Mouse (Mus musculus): ENCODE measurements around the gene Pde4c.

Pde4c gene

DNA sequence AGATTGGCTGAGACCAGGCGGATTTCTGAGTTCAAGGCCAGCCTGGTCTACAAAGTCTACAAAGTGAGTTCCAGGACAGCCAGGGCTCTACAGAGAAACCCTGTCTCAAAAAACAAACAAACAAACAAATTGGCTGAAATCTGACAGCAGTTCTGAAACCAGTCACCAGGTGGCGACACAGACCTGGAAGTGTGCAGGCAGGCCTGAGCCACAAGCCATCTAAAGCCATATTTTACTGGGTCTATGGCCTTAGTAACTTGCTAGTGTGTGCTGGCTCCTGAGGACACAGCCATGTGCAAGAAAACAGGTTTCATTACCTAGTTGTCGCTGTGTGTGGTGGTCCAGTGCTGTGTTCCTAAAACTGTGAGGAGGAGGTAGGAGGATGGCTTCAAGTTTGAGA, 2.8 kb upstream of the Pde4c start:
- peak; percentile 85 to 88 for DNase-seq (ENCODE audit: low spot score in 2 of 2)

DNA sequence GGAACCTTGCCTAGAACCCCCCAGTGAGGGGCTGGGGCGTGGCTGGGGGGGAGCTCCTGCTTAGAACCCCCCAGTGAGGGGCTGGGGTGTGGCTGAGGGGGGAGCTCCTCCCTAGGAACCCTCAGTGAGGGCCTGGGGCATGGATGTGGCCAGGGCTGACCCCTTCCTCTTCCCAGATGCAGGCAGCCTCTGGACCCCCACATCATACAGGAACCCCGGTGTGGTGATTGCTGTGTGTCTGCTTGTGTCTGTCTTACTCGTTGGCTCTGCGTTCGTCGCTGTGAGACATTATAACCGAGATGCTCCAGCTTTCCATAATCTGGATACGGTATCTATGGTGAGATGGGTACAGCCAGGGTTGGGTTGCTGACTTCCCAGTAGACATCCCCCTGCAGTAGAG, 1.9 kb upstream of the Pde4c start:
- DNase-seq (ENCODE audit: low spot score in 2 of 2): no peak

DNA sequence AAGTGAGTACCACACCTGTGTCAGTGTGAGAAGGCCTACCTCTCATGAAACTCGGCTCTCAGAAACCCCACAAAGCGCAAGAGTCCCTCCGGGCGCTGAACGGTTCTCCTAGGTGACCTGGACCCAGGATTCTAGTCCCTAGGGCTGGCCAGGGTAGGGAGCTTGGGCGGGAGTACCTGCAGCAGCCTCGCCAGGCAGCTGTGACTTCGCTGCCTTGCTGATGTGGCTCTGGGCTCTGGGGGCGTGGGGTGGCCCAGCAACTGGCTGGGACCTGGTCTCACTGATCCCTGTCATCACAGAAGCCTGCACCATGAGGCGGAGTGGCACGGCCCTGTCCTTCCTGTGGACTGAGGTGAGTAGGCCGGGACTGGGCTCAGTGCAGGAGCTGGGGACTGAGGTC, 696 bp downstream of the Pde4c start:
- DNase-seq (ENCODE audit: low spot score in 2 of 2): no peak

DNA sequence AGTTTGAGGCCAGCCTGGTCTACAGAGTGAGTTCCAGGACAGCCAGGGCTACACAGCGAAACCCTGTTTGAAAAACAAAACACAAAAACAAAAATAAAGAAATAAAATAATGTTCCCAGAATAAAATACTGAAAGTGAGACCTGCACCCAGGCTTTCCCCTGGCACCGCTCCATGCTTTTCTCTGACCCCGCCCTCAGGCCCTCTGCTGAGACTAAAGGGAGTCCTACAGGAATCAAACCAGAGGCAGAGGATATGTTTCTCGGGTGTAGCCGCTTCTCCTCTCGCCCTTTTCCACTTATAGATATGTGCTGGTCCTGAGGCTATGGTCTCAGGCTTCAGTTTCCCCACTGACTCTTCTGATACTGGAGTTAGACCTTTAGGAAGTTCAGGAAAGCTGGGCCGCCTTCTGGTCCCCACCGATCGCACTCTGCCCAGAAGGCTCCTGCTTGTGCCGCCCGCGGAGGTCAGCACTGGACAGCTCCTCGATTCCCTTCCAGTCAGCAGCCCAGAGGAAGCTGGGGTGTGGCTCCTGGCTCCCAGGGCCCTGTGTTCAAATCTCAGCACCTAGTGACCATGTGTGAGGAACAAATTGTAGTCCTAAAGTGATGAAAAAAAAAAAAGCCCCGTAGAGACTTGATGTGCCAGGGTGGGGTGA, 2.4 kb downstream of the Pde4c start:
- no peak for DNase-seq (ENCODE audit: low spot score in 2 of 2)

DNA sequence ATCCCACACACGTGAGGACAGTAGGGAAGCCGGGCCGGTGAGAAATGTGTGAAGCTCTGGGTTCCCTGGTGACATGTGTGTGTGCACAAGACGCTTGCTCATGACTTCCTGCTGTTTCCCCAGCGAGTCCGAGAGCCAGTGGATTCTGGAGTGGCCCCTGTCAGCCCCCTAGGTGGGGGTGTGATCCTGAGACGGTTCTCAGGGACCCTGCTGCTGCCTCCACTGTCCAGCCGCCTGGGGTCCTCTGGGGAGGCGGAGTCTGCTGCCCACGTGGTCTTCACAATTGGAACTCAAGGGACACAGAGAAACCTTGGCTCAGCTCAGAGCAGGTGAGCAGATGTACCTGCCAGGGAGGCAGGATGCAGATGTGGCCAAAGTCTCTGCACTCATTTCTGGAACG, 3.2 kb downstream of the Pde4c start:
- no peak for DNase-seq (ENCODE audit: low spot score in 2 of 2)

DNA sequence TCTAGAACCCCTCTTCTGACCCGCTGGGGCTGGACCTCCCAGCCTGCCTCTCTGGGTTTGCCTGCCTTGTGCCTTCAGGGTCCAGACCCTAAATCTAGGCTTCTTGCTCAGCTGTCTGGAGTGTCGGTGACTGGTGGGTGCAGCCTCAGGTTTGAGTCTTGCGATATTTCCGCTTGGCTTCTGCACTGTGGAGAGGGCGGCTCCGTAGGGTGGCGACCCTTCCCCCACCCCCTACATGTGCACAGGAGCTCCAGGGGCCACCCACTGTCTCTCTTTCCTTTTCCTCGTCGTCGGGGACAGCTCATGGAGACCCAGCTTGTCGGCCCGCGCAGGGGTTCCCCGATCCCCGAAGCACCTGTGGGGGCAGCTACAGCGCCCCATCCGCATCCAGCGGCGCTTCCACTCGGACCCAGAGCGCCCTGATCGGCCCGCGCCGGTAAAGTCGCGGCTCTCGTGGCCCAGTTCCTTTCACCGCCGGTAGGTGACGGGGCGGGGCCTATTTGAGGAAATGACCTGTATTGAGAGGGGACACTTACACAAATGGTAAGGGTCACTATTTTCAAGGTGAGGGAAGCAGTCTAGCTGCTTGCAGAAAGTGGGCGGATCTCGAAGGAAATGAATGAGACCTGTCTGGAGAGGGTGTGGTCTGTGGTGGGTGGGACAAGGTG, 6.4 kb downstream of the Pde4c start:
- no peak for DNase-seq (ENCODE audit: low spot score in 2 of 2)

DNA sequence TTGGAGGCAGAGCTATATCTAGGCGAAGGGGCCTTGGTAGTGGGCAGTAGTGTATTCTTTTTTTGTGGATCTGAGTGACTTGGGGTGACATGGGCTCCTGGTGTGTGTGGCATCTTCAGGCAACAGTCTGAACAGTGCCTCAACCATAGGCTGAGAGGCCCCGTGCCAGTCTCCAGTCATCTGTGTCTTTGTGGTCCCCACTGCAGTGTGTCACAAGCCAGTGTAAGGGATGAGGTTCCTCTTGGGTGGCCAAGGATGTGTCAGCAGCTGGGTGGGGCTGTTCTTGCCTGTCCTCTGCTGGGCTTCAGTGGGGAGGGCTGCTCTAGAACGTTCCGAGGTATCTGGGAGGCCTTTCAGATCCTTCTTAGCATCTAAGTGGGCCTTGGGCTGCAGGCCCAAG, 7.4 kb downstream of the Pde4c start:
- DNase-seq (ENCODE audit: low spot score in 2 of 2): no peak

DNA sequence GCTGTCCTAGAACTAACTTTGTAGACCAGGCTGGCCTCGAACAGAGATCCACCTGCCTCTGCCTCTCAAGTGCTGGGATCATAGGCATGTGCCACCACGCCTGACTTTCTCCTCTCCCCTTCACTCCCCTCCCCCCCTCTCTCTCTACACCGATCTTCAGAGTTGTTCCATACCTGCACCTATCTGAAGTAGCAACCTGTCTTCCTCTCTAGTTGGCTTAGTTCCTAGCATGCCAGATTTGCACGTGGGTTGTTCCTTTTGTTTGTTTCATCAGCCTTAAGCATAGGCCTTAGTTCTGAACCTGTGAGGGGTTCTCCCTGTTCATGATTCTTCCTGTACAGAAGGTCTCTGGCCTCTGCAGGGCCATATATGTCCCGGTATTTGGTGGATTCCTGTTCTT, 14.2 kb downstream of the Pde4c start:
- no peak for DNase-seq (ENCODE audit: low spot score in 2 of 2)

DNA sequence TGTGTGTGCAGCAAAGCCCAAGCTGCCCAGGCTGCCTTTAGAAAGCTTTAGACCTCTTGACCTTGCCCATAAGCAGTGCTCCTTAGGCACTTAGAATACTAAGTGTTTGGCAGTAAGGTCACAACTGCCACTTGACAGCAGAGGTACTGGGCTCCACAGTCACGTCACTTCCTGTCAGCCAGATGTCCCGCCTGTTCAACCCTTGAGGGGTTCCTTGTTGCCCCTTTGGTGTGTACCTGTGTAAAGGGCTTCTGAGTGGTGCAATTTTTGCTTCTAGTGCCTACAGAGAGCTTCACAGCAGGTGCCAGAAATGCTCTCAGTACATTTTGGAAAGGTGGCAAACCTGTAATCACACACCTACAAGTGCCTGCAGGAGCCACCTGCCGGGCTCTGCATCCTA, 14.7 kb downstream of the Pde4c start:
- no peak for DNase-seq (ENCODE audit: low spot score in 2 of 2)

DNA sequence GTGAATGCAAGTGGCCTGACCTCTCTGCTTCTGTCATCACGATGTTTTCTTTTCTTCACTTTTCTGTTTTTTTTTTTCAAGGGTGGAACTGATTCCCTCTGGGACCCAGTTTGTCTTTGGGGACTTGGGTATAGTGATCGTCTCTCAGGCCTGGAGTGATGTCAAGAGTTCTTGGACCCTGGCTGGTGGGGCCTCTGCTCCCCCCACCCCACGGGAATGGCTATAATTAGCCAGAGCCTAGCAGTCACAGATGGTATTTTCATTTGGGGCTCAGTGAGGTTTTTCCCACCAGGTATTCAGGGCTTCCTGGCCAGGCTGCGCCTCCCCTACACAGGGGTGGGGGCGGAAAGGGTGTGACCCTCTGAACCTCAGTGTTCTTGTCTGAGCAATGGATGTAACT, 18.1 kb downstream of the Pde4c start:
- no peak for DNase-seq (ENCODE audit: low spot score in 2 of 2)

DNA sequence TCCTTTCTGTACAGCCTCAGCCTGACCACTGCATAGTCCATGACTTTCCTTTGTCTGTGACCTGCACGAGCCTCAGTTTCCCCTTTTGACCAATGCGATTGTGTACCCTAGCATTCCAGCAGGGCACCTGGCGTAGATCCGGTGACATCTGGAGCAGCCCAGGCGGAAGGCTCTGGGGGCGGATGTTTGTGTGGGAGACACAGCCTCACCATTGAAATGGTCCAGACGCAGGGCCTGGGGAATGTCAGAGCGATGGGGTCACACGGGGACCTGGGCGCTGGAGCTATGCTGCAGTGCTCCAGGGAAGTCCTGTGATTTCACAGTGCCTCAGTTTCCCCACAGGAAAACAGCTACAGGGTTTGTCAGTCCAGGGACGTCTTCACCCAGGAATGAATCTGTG, 18.7 kb downstream of the Pde4c start:
- no peak for DNase-seq (ENCODE audit: low spot score in 2 of 2)

DNA sequence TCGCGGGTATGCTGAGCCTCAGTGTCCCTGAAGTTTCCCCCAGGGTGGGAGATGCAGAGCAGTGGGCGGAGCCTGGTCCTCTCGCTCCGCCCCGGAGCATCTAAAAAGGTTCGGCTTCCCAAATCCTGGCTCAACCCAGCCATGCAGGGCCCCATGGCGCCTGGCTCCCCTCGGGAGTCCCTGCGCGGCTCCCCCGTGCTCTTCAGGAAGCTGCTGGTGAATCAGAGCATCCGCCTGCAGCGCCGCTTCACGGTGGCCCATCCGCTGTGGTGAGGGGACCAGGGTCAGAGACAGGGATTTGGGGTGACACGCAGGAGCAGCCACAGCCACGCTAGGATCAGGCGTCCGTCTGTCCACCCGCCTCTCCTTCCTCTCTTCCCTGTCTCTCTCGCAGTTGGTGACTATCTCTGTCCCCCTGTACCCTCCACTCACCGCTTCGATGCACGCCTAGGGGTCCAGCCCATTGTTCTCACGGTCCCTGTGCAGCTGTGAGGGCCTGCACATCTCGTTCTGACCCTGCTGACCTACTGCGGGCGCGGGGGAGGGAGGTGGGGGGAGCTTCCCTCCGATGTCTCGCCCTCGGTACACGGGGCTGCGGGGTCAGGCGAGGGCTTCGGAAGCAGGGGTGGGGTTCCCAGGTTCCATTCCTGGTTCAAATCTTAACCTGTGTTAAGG, 19.6 kb downstream of the Pde4c start:
- no peak for DNase-seq (ENCODE audit: low spot score in 2 of 2)

DNA sequence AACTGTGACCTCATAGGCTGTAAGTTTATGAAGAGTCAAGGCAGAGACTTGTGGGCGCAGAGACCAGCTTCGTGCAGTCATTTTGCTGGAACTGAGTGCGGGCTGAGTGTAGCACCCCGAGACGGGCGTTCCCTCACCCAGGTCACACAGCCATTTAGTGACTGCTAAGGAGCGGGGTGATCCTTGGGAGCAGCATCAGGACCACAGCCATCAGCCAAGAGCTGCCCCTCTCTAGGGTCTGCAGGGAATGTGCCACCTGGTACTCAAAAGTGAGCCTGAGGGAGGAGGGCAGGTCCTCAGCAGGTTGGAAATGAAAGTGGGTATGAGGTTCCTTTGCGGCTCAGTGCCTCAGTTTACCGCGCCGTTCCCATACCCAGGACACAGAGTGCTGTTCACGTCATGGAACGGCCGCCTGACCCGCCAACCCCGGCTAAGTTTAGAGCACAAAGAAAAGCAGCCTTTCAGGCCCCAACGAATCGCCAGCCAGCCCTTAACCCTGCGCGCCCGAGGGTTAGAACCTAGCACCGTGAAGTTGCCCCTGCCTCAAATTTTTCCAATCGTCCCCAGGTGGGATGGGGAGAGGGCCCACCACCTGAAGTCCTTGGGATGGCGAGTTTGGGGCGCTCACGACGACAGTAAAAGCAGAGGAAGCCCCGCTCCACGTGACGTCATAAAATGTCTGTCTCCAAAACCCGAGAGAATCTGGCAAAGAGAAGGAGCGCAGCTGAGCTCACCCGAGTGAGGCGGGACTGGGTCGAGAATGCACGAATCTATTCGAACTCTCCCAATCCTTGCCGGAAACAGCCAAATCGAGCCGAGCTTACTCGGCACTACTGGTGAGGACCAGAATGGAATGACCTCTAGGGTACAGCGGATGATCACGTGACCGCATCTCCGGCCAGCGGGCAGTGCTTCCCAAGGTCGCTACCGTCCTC, 20.4 kb downstream of the Pde4c start:
- peak in 1 of 2 experiments; percentile 44 for DNase-seq (ENCODE audit: low spot score in 2 of 2)

DNA sequence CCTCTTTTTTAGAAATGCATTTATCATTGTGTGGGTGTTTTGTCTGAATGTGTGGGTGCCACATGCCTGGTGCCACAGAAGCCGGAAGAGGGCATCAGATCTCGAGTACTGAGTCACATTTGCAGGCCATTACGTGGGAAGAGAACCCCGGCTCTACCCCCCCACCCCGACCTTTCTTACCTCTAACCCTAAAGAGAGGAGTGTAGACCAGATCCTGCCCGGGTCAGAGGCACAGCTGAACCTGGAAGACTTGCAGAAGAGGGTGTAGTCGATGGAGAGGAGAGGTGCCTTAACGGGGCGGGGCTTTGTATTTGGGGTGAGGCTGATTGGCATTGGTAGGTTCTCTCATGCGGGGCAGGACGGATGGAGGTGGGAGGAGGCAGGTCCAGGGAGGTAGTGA, 21.3 kb downstream of the Pde4c start:
- DNase-seq (ENCODE audit: low spot score in 2 of 2): no peak

DNA sequence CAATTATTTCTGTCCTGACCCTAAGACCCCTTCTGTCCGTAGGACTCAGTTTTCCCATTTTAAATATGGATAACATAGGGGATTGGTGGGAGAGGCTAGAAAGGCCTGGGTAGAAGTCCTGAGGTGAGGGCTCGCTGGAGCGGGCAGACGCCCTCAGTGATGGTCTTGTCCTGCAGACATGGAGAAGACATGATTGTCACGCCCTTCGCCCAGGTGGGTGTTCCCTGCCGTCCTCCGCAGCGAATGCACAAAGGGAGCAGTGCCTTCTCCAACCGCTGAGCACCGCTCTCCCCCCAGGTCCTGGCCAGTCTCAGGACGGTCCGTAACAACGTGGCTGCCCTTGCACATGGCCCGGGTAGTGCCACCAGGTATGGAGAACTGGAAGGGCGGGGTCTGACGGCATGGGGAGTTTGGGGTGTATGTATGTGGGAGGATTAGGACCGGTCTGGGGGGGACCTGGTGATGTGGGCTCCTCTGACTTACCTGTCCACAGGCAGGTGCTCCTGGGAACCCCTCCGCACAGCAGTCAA, 22.2 kb downstream of the Pde4c start:
- no peak for DNase-seq (ENCODE audit: low spot score in 2 of 2)

DNA sequence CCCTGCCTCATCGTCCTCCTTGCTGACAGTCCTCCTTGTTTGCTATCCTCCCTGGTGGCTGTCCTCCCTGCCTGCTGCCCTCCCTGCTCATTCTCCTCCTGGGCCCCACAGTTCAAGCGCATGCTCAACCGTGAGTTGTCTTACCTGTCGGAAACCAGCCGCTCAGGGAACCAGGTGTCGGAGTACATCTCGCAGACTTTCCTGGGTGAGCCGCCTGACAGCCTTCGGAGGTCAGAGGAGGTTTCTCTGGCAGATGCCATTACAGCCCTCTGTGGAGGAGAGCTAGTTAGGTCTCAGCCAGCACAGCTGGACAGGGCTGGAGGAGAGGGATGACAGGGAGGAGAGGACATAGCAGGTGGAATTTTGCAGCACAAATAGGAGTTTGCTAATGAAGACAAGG, 23.2 kb downstream of the Pde4c start:
- DNase-seq (ENCODE audit: low spot score in 2 of 2): no peak

DNA sequence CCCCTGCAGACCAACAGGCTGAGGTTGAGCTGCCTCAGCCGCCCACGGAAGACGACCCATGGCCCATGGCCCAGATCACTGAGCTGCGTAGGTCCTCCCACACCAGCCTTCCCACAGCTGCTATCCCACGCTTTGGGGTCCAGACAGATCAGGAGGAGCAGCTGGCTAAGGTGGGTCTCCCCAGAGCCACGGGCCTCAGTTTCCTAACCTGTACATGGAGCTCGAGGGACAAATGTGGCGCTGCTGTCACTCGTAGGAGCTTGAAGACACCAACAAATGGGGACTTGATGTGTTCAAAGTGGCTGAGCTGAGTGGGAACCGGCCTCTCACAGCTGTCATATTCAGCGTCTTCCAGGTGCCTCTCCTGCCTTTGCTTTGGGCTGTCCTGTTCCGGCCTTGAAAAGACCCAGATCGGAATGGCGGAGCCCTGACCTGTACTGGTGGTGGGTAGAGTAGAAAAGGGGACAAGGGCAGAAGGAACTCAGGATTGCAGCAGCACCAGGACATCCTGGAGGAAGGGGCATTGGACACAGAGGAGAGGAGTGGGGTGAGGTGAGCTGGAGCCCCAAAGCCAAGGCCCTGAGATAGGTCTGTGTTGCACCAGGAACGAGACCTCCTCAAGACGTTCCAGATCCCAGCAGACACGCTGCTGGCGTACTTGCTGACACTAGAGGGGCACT, 23.8 kb downstream of the Pde4c start:
- DNase-seq (ENCODE audit: low spot score in 2 of 2): no peak

DNA sequence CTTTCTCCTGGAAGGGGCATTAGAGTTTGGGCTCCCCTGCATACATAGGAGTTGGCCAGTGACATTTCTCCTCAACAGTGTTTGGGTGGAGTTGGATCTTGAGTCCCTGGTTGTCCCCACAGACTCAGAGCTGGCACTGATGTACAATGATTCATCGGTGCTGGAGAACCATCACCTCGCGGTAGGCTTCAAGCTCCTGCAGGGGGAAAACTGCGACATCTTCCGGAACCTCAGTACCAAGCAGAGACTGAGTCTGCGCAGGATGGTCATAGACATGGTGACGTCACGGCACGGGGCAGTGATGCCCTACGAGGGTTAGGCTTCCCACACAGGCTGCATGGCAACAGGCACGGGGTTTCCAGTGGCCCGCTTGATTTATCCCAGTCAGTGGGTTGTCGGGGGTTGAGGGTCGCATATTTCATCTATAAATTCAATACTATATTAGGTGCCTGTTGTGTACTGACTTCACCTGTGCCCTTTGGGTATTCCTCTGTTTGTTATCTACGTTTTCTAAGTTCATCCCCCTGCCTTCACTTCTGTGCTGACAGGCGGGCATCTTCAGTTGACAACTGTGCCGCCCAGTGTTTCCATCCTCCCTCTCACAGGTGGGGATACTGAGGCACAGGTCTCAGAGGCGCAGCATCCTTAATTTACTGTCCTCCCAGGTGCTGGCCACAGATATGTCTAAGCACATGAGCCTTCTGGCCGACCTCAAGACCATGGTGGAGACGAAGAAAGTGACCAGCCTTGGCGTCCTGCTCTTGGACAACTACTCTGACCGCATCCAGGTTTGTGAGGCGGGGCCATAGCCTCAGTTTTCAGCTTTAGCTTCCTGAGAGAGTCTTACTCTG, 25.0 kb downstream of the Pde4c start:
- DNase-seq (ENCODE audit: low spot score in 2 of 2): no peak

DNA sequence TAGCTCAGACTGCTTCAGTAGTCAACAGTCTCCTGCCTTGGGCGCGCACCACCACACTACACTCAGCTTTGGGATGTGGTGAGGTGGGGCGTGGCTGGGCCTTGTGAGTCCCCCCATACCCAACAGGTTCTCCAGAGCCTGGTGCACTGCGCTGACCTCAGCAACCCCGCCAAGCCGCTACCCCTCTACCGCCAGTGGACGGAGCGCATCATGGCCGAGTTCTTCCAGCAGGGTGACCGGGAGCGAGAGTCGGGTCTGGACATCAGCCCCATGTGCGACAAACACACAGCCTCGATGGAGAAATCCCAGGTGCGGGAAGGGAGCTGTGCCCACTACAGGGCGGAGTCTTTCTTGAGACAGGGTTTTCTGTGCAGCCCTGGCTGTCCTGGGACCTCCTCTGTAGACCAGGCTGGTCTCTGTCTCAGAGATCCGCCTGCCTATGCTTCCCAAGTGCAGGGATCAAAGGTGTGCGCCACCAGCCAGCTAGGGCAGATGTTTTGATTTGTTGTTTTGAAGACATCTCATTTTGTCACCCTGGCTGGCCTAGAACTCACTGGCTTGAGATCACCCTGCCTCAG, 25.7 kb downstream of the Pde4c start:
- no peak for DNase-seq (ENCODE audit: low spot score in 2 of 2)

DNA sequence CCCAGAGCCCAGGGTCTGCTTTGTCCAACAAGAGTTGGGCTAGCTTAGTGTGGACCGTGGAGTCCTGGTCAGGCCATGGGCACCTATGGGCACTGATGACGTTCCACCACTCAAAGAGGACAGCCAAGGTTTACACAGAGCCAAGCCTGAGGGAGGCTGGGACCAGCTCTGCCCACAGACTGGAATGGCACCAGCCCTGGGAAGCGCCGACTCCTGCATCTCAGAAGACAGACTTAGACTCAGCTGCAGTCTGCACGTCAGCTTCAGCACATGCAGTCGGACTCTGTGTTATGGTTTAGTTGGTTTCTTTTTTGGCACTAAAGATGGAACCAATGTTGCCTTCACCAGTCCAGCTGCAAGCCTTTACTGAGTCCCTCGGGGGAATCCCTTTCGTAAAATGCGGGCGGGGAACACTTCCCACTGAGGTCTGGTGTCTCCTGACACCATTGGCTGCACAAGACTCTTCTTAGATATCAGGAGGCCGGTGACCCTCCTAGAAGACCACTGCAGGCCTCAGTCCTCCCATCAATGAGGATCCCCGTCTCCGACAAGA, 26.7 kb downstream of the Pde4c start:
- DNase-seq (ENCODE audit: low spot score in 2 of 2): peak; percentile 22 to 32
